Mouse (Mus musculus) ES-E14 (cell line): ENCODE measurements around the gene Acvr1. TPM values are rescaled to one million over a fixed set of nuclear protein-coding genes. Genes with fewer than 3 reads are reported as not detected.

Source experiments
- DNase-seq: peaks from one replicate; pipeline ENCODE4 v3.0.0-alpha.2; 2013; ENCODE audit warnings: low read depth, low spot score
- H3K27ac ChIP-seq: 2 replicates; pipeline ENCODE4 v1.5.1; 2012; ENCODE audit warnings: low read depth, mild to moderate bottlenecking, low read length, moderate library complexity, mixed read lengths; ENCODE audit not compliant: poor library complexity, insufficient read depth, severe bottlenecking
- H3K36me3 ChIP-seq: 2 replicates; pipeline ENCODE4 v1.6.1; 2012; ENCODE audit warnings: mild to moderate bottlenecking, low read length, moderate library complexity, mixed read lengths; ENCODE audit not compliant: control insufficient read depth, poor library complexity, insufficient read depth, severe bottlenecking
- H3K4me1 ChIP-seq, 2 experiments: fragments of 150-350 bp in 1 of 2; sonication (generic) in 1 of 2; 2 replicates each; pipeline ENCODE4 v1.6.1; 2012; ENCODE audit warnings: low read length in 2 of 2, mild to moderate bottlenecking in 1 of 2, mixed read lengths in 1 of 2; ENCODE audit not compliant: control insufficient read depth in 2 of 2, insufficient read depth in 2 of 2, poor library complexity in 1 of 2
- H3K4me3 ChIP-seq, 2 experiments: fragments of 150-350 bp in 1 of 2; sonication (generic) in 1 of 2; 2 replicates each; pipeline ENCODE4 v1.5.1; 2012; ENCODE audit warnings: low read length in 2 of 2, low read depth in 1 of 2, mild to moderate bottlenecking in 1 of 2, mixed read lengths in 1 of 2; ENCODE audit not compliant: insufficient read depth in 1 of 2, poor library complexity in 1 of 2, severe bottlenecking in 1 of 2
- H3K9ac ChIP-seq: 2 replicates; pipeline ENCODE4 v1.6.1; 2012; ENCODE audit warnings: low read depth, mild to moderate bottlenecking, low read length, mixed read lengths; ENCODE audit not compliant: poor library complexity, insufficient read depth, severe bottlenecking
- H3K9me3 ChIP-seq: fragments of 150-350 bp; sonication (generic); 2 replicates; pipeline ENCODE4 v1.6.1; 2012; ENCODE audit warnings: low read depth, mild to moderate bottlenecking, low read length; ENCODE audit not compliant: control insufficient read depth, insufficient read depth
- CHD2 ChIP-seq: IDR thresholded peaks from 2 replicates; pipeline ENCODE4 v1.6.1; 2014; ENCODE audit warnings: mild to moderate bottlenecking, low read depth, low read length, inconsistent platforms
- HCFC1 ChIP-seq: IDR thresholded peaks from 2 replicates; pipeline ENCODE4 v1.6.1; 2012; ENCODE audit warnings: low read length, inconsistent platforms, borderline replicate concordance; ENCODE audit not compliant: insufficient read depth
- MAFK ChIP-seq: IDR thresholded peaks from 2 replicates; pipeline ENCODE4 v1.6.1; 2014; ENCODE audit warnings: mild to moderate bottlenecking, low read depth, low read length, inconsistent platforms; ENCODE audit not compliant: insufficient read depth
- ZC3H11A ChIP-seq: IDR thresholded peaks from 2 replicates; pipeline ENCODE4 v1.6.1; 2012; ENCODE audit warnings: low read depth, mild to moderate bottlenecking, inconsistent platforms, low read length, borderline replicate concordance
- ZNF384 ChIP-seq: IDR thresholded peaks from 2 replicates; pipeline ENCODE4 v1.6.1; 2012; ENCODE audit warnings: low read depth, low read length, inconsistent platforms
- in situ Hi-C, 2 experiments: fragments of 600-800 bp; cut with MboI; formaldehyde crosslinking; loops; one replicate each; pipeline ENCODE4 v1.15.1; 2025; ENCODE audit warnings: low sequenced_read_pairs in 2 of 2, inconsistent platforms in 1 of 2; ENCODE audit not compliant: unreplicated experiment in 2 of 2
- total RNA-seq: library from RNA; depleted of rRNA; stranded (reverse); fragments of 300-350 nt; gene quantifications from 2 replicates; pipeline ENCODE4 v1.2.3, GENCODE M21; 2012

The Acvr1 gene
- total RNA-seq, 1 experiment: 6.6 TPM

- DNase-seq: no peak
- peaks cover 0 to 11% of the 10 kb centered on the region in 2 experiments; a peak in 2 of 4 replicates for H3K4me1 ChIP-seq
- no peaks in the 10 kb centered on the region for H3K9me3 ChIP-seq
- no peak for TF ChIP-seq ZNF384
- H3K4me3 ChIP-seq: no peak overlapping the region
- H3K9ac ChIP-seq: no peak overlapping the region
- no peaks in the 10 kb centered on the region for H3K36me3 ChIP-seq
- H3K27ac ChIP-seq: no peak overlapping the region
- in situ Hi-C loops: no loop called here
These were observed 17.0 kb downstream of the Acvr1 start for GRCm38 (mm10) chr2:58549960-58550359.

GRCm38 (mm10) chr2:58548943-58549342, 18.0 kb downstream of the Acvr1 start:
- TF ChIP-seq CHD2 (no peak), ZNF384 (0 out of 2 replicates have a peak, but pooled peaks have one; percentile 25)
- in situ Hi-C loops: no loop called here

GRCm38 (mm10) chr2:58546264-58546663, 20.7 kb downstream of the Acvr1 start:
- TF ChIP-seq MAFK (no peak), ZC3H11A (no peak), HCFC1 (no peak), ZNF384 (no peak), CHD2 (no peak)
- no peak for DNase-seq
- in situ Hi-C loops: no loop called here
- Histone ChIP-seq H3K9me3 (no peaks in the 10 kb centered on the region), H3K4me3 (no peak overlapping the region), H3K9ac (no peak overlapping the region), H3K36me3 (no peaks in the 10 kb centered on the region), H3K27ac (no peak overlapping the region), H3K4me1 (peaks cover 0 to 6% of the 10 kb centered on the region in 2 experiments; a peak in 1 of 4 replicates)

More at GRCm38 (mm10) chr2:58548943-58549342, 18.0 kb downstream of the Acvr1 start:
- H3K27ac ChIP-seq: no peak overlapping the region
- no peak overlapping the region for H3K4me3 ChIP-seq
- no peaks in the 10 kb centered on the region for H3K9me3 ChIP-seq
- no peaks in the 10 kb centered on the region for H3K36me3 ChIP-seq
- H3K9ac ChIP-seq: no peak overlapping the region
- no peak for DNase-seq
- H3K4me1 ChIP-seq: peaks cover 0 to 11% of the 10 kb centered on the region in 2 experiments; a peak in 2 of 4 replicates

- Histone ChIP-seq H3K9ac (no peak overlapping the region), H3K9me3 (no peaks in the 10 kb centered on the region), H3K4me3 (no peak overlapping the region), H3K36me3 (no peaks in the 10 kb centered on the region), H3K27ac (no peak overlapping the region), H3K4me1 (0 out of 4 replicates have a peak, but pooled peaks cover 0 to under 1% of the 10 kb centered on the region in 2 experiments)
- in situ Hi-C loops: no loop called here
- no peak for DNase-seq
- TF ChIP-seq ZC3H11A (no peak), CHD2 (no peak), ZNF384 (no peak), HCFC1 (no peak), MAFK (no peak)
These were observed 22.6 kb downstream of the Acvr1 start for GRCm38 (mm10) chr2:58544368-58544767.

GRCm38 (mm10) chr2:58543252-58543651, 23.7 kb downstream of the Acvr1 start:
- no peak for DNase-seq
- in situ Hi-C loops: no loop called here
- no peak overlapping the region for H3K4me3 ChIP-seq
- H3K36me3 ChIP-seq: no peaks in the 10 kb centered on the region
- peaks cover 0 to under 1% of the 10 kb centered on the region in 2 experiments; a peak in 1 of 4 replicates for H3K4me1 ChIP-seq
- no peak overlapping the region for H3K9ac ChIP-seq
- TF ChIP-seq MAFK (no peak), HCFC1 (no peak), ZC3H11A (no peak), CHD2 (no peak), ZNF384 (no peak)
- H3K9me3 ChIP-seq: no peaks in the 10 kb centered on the region
- H3K27ac ChIP-seq: no peak overlapping the region
